Mouse (Mus musculus): ENCODE measurements at regions not wholly inside any gene's neighbourhood (a gene's known extent, or its start where the extent isn't known, plus 50 kb on each side); places are given as distances from the start of the nearest gene placed in this dataset.

DNA sequence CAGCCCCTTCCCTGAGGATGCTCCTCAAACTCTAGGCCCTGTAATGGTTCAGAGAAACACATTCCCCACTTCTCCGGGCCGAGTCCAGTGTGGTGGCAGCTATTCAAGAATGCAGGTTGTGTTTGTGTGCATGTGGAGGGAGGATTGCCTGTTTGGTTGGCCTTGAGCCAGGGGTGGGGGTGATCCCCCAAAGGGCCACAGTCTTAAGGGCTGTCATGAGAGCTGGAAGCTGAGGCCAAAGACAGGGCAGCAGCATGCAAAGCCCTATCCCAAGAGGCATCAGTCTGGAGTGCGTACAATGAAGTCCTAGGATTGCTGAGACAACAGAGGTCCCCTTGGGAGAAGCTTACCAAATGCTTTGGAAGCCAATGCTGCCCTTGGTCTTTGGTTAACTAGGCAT, 136.0 kb downstream of the Efnb1 start:
- no peak for TF ChIP-seq POLR2A (IDR thresholded peaks at IDR 0.05; ENCODE audit: borderline replicate concordance, control insufficient read depth, low read depth, low read length)
- no peak for TF ChIP-seq CTCF (IDR thresholded peaks at IDR 0.05; ENCODE audit: control insufficient read depth, insufficient read depth, low read length)
- Histone ChIP-seq H3K4me1 (ENCODE audit: control insufficient read depth, insufficient read depth, low read length) (no peaks in the 10 kb centered on the region), H3K4me3 (replicated peaks; ENCODE audit: control insufficient read depth, low read depth, low read length) (no peak overlapping the region), H3K27ac (ENCODE audit: control insufficient read depth, insufficient read depth, low read depth, low read length, poor library complexity) (no peak overlapping the region)
- 72% methylated on average over 3 of the region's 3 CpGs for WGBS

DNA sequence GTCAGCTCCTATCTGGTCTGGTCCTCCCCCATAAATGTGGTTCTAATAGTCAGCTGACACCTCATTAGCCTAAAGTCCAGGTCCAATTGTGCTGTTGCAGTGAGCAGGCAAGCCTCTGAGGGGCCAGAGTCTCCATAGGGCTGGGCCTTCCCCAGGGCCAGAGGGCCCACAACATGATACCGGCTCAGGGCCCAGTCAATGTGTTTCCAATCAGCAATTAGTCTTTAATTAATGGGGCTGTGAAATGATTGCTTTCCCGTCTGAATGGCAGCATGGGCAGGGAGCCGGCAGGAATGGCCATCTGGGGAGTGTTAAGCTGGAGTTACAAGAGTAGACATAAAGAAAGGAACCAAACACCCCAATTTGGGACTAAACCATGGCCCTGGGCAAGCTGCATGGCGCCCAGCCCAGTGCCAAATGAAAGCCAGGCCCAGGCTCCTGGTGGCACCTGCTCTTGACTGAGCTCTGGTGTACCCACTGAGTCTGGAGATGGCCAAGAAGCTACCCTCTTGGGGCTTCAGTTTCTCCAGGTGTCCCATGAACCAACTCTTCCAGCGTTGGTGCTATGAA, 113.2 kb downstream of the Efnb1 start:
- WGBS: 75% methylated on average over 5 of the region's 5 CpGs

DNA sequence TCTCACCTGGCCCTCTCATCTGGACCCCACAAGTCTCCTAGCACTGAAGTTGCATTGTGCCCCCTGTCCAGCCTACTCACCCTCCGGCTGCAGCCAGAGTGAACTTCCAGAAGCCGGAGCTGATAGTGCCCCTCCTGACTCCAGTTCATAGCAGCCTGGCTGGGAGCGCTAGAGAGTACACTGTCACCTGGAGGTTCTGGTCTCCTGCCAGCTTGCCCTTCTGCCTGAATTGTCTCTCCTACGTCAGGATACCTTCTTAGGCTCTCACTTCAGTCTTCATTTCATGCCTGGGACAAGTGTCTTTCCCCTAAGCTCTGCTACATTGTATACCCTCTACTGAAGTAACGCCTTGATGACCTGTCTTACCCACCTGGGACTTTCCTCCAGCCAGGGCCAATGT, 112.3 kb downstream of the Efnb1 start:
- 88% methylated on average over 5 of the region's 5 CpGs for WGBS

More for the DNA sequence above, 113.2 kb downstream of the Efnb1 start:
- TF ChIP-seq POLR2A (IDR thresholded peaks at IDR 0.05; ENCODE audit: borderline replicate concordance, control insufficient read depth, low read depth, low read length) (no peak), CTCF (IDR thresholded peaks at IDR 0.05; ENCODE audit: control insufficient read depth, insufficient read depth, low read length) (no peak)
- Histone ChIP-seq H3K4me1 (ENCODE audit: control insufficient read depth, insufficient read depth, low read length) (no peaks in the 10 kb centered on the region), H3K27ac (ENCODE audit: control insufficient read depth, insufficient read depth, low read depth, low read length, poor library complexity) (no peak overlapping the region), H3K4me3 (replicated peaks; ENCODE audit: control insufficient read depth, low read depth, low read length) (no peak overlapping the region)

DNA sequence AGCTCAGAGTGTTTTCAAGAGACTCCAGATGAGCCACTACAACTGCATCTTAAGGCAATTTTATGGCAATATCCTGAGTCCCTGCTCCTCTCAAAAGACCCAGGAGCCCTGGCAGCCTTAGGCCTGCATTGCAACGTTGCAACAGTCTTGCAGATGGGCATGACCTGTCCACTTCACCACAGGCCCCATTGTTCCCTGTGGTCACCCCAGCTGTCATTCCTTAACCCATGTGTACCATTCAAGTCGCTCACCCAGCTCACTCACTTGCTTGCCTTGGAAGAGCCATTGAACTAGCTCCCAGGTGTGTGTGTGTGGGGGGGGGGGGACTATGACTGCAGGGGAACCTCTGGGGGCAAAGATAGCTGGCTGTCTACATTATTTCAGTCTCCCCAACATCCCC, 110.8 kb downstream of the Efnb1 start:
- Histone ChIP-seq H3K4me1 (ENCODE audit: control insufficient read depth, insufficient read depth, low read length) (no peaks in the 10 kb centered on the region), H3K4me3 (replicated peaks; ENCODE audit: control insufficient read depth, low read depth, low read length) (no peak overlapping the region), H3K27ac (ENCODE audit: control insufficient read depth, insufficient read depth, low read depth, low read length, poor library complexity) (no peak overlapping the region)
- no peak for TF ChIP-seq CTCF (IDR thresholded peaks at IDR 0.05; ENCODE audit: control insufficient read depth, insufficient read depth, low read length)
- TF ChIP-seq POLR2A (IDR thresholded peaks at IDR 0.05; ENCODE audit: borderline replicate concordance, control insufficient read depth, low read depth, low read length): no peak
- WGBS: 63% methylated on average over 2 of the region's 2 CpGs

More for the DNA sequence above, 112.3 kb downstream of the Efnb1 start:
- Histone ChIP-seq H3K4me1 (ENCODE audit: control insufficient read depth, insufficient read depth, low read length) (no peaks in the 10 kb centered on the region), H3K4me3 (replicated peaks; ENCODE audit: control insufficient read depth, low read depth, low read length) (no peak overlapping the region), H3K27ac (ENCODE audit: control insufficient read depth, insufficient read depth, low read depth, low read length, poor library complexity) (no peak overlapping the region)
- no peak for TF ChIP-seq CTCF (IDR thresholded peaks at IDR 0.05; ENCODE audit: control insufficient read depth, insufficient read depth, low read length)
- TF ChIP-seq POLR2A (IDR thresholded peaks at IDR 0.05; ENCODE audit: borderline replicate concordance, control insufficient read depth, low read depth, low read length): no peak

DNA sequence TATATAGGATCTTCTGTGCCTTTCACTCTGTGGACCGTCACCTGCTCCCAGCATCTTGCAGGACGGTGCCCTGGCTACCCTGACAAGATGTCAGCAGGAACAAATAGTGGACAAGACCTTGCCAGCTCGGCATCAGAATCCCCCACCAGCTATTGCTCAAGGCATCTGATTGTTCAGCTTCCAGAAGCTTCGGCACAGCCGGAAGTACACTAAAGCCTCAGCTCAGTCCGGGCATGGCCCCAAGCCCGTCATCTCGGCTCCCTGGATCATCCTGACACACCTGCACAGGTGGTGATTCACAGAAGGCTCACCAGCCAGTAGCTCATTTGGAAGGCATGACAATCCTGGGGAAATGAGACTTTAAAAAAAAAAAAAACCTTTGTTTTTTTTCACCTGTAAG, 110.1 kb downstream of the Efnb1 start:
- H3K27ac ChIP-seq (ENCODE audit: control insufficient read depth, insufficient read depth, low read depth, low read length, poor library complexity): no peak overlapping the region
- 89% methylated on average over 8 of the region's 8 CpGs for WGBS
- H3K4me3 ChIP-seq (replicated peaks; ENCODE audit: control insufficient read depth, low read depth, low read length): no peak overlapping the region
- H3K4me1 ChIP-seq (ENCODE audit: control insufficient read depth, insufficient read depth, low read length): no peaks in the 10 kb centered on the region
- TF ChIP-seq CTCF (IDR thresholded peaks at IDR 0.05; ENCODE audit: control insufficient read depth, insufficient read depth, low read length) (no peak), POLR2A (IDR thresholded peaks at IDR 0.05; ENCODE audit: borderline replicate concordance, control insufficient read depth, low read depth, low read length) (no peak)

DNA sequence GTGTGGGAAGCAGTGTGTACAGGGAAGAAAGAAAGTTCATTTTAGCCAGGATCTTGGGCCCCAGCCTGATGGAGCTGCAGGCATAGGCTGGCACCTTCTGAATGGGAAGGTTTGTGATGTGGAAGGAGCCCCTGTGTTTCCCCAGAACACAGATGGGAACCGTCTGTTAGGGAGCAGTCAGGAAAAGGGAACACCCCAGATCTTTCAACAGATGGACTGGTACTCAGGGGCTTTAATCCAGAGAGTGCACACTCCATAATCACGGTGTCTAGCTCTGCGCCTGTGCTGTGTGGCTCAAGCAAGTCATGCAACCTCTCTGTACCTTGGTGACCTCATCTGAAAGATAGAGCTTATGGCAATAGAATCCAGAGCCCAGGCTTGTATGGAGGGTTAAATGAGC, 109.6 kb downstream of the Efnb1 start:
- H3K4me3 ChIP-seq (replicated peaks; ENCODE audit: control insufficient read depth, low read depth, low read length): no peak overlapping the region
- no peak overlapping the region for H3K27ac ChIP-seq (ENCODE audit: control insufficient read depth, insufficient read depth, low read depth, low read length, poor library complexity)
- TF ChIP-seq POLR2A (IDR thresholded peaks at IDR 0.05; ENCODE audit: borderline replicate concordance, control insufficient read depth, low read depth, low read length) (no peak), CTCF (IDR thresholded peaks at IDR 0.05; ENCODE audit: control insufficient read depth, insufficient read depth, low read length) (no peak)
- no peaks in the 10 kb centered on the region for H3K4me1 ChIP-seq (ENCODE audit: control insufficient read depth, insufficient read depth, low read length)
- WGBS: 70% methylated on average over 3 of the region's 3 CpGs

DNA sequence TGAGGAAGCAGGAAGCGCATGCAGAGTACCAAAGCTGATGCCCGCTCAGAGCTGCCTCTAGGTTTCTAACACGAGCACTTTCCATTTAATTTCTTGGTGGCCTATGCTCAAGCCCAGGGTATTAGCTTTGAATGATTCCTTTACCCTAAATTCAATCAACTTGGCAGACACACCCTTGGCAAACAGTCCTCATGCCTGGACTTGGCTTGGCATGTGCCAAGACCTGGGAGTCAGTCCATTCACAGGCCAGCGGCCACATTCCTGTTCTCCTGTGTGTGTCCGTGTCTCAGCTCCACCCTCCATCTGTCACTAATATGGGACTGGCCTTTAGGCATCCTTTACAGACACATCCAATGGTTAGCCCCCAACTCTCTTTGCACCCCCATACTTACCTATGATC, 107.3 kb downstream of the Efnb1 start:
- no peaks in the 10 kb centered on the region for H3K4me1 ChIP-seq (ENCODE audit: control insufficient read depth, insufficient read depth, low read length)
- no peak for TF ChIP-seq CTCF (IDR thresholded peaks at IDR 0.05; ENCODE audit: control insufficient read depth, insufficient read depth, low read length)
- no peak for TF ChIP-seq POLR2A (IDR thresholded peaks at IDR 0.05; ENCODE audit: borderline replicate concordance, control insufficient read depth, low read depth, low read length)
- no peak overlapping the region for H3K27ac ChIP-seq (ENCODE audit: control insufficient read depth, insufficient read depth, low read depth, low read length, poor library complexity)
- 83% methylated on average over 5 of the region's 5 CpGs for WGBS
- no peak overlapping the region for H3K4me3 ChIP-seq (replicated peaks; ENCODE audit: control insufficient read depth, low read depth, low read length)

DNA sequence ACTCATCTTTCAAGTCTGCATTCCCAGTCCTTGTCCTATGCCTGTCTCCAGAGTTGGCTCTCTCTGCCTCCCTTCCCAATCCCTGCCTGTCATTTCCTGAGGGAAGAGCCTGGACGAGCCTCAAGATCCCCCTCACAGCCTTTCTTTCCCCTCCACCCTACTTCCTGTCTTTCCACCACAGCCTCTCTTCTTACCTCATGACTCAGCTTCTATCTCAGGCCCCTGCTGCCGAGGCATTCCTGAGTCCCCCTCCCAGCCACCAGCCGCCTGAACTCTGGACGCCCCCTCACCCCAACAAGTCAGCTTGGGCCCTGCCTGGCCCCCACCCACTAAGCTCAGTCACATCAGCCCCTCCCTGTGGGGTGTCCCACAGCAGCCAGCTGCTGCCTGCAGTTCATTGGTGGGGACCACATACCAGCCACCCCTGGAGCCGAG, 105.8 kb downstream of the Efnb1 start:
- TF ChIP-seq CTCF (IDR thresholded peaks at IDR 0.05; ENCODE audit: control insufficient read depth, insufficient read depth, low read length) (no peak), POLR2A (IDR thresholded peaks at IDR 0.05; ENCODE audit: borderline replicate concordance, control insufficient read depth, low read depth, low read length) (no peak)
- 31% methylated on average over 5 of the region's 5 CpGs for WGBS

DNA sequence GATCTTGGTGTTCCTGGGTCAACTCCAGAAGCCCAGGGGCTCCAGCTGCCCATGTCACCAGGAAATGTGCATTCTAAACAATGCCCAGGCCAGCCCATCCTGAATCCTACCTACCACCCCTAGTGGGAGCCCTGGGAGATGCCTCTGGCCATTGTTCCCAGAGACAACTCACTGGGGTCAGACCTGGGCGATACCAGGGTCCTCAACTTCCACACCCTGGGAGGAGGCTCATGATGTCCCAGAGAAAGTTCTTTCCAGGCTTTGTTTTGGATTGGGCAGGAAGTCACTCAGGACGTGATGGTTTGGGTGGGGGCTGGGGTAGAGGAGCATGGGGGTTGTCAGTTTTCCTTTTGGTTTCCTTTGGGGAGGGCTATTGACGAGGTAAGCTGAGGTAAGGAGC, 97.1 kb downstream of the Efnb1 start:
- 56% methylated on average over 3 of the region's 3 CpGs for WGBS
- no peak overlapping the region for H3K27ac ChIP-seq (ENCODE audit: control insufficient read depth, insufficient read depth, low read depth, low read length, poor library complexity)
- H3K4me3 ChIP-seq (replicated peaks; ENCODE audit: control insufficient read depth, low read depth, low read length): no peak overlapping the region
- H3K4me1 ChIP-seq (ENCODE audit: control insufficient read depth, insufficient read depth, low read length): no peaks in the 10 kb centered on the region
- no peak for TF ChIP-seq CTCF (IDR thresholded peaks at IDR 0.05; ENCODE audit: control insufficient read depth, insufficient read depth, low read length)
- TF ChIP-seq POLR2A (IDR thresholded peaks at IDR 0.05; ENCODE audit: borderline replicate concordance, control insufficient read depth, low read depth, low read length): no peak

More for the DNA sequence above, 105.8 kb downstream of the Efnb1 start:
- H3K4me3 ChIP-seq (replicated peaks; ENCODE audit: control insufficient read depth, low read depth, low read length): no peak overlapping the region
- no peak overlapping the region for H3K27ac ChIP-seq (ENCODE audit: control insufficient read depth, insufficient read depth, low read depth, low read length, poor library complexity)
- no peaks in the 10 kb centered on the region for H3K4me1 ChIP-seq (ENCODE audit: control insufficient read depth, insufficient read depth, low read length)
